ENCODE assay signal across 24 mouse cellular contexts in genomic region chr14:54660009-54660408, GRCm38 (mm10). TPM values are rescaled to one million over a fixed set of nuclear protein-coding genes. Genes with fewer than 3 reads are reported as not detected.
DNase-seq lines count a peak whose midpoint lies in the region; ATAC-seq lines count a peak whose summit lies in the region.
"Had no signal": no experiment of that assay in that cellular context is flagged by ENCODE, and none has a peak within 500 bp of the region (broad histone marks: within the 10 kb centered on the region; RNA-seq: fewer than 3 reads in every experiment).

No protein-coding gene starts in this region.

- H3K27me3 ChIP-seq in kidney, embryonic 15.5 days = no peaks in the 10 kb centered on the region

- H3K4me3 ChIP-seq in kidney, embryonic 15.5 days (replicated peaks) = no peak overlapping the region
- H3K4me3 ChIP-seq: forebrain, embryonic 10.5 days; myocyte had no signal

- H3K4me2 ChIP-seq in kidney, embryonic 15.5 days = no peak overlapping the region

- peak; percentile 37 for DNase-seq in kidney, adult 9 months
- DNase-seq in 3T3-L1 (ENCODE audit: low read depth, low spot score) = peak; percentile 79
- DNase-seq in ES-CJ7 (ENCODE audit: low read depth, low spot score) = peak; percentile 47
- peak; percentile 67 for DNase-seq in ZHBTc4 (ENCODE audit: low read depth, low spot score)
- DNase-seq in adrenal gland, postnatal 4 days (ENCODE audit: low spot score in 2 of 2) = no peak
- no peak for DNase-seq in testis, postnatal 14 days (ENCODE audit: low spot score)
- DNase-seq: cerebellum, adult 9-10 months; gastrocnemius, postnatal 36 days; lung, adult 2 months had no signal

- no peak overlapping the region for H3K9ac ChIP-seq in kidney, embryonic 15.5 days

- H3K4me1 ChIP-seq in kidney, embryonic 15.5 days = no peaks in the 10 kb centered on the region
- H3K4me1 ChIP-seq: forebrain, embryonic 10.5 days had no signal

- H3K36me3 ChIP-seq in kidney, embryonic 15.5 days = peaks cover 100% of the 10 kb centered on the region

- H3K27ac ChIP-seq in kidney, embryonic 15.5 days = no peak overlapping the region
- H3K27ac ChIP-seq: forebrain, embryonic 10.5 days had no signal

- no peaks in the 10 kb centered on the region for H3K9me3 ChIP-seq in kidney, embryonic 15.5 days (replicated peaks)
- H3K9me3 ChIP-seq: forebrain, embryonic 10.5 days had no signal

- WGBS in kidney, embryonic 15.5 days = 88% methylated on average over 2 of the region's 2 CpGs

- no peak for ATAC-seq in kidney, embryonic 15.5 days (replicated peaks; ENCODE audit: low FRiP score)
- no peak for ATAC-seq in activated CD4-positive, CD25-positive, alpha-beta regulatory T cell, adult 4 months
- ATAC-seq: CD4-positive, CD25-positive, alpha-beta regulatory T cell, adult 4 months had no signal

RNA-seq across cellular contexts. Expression of gene Cdh24, which starts 18.8 kb away (rescaled TPM):
- 3.1 and 4.5 TPM in 2 replicates for polyA plus RNA-seq in kidney, embryonic 15.5 days (2015; fragmentation: Nextera tagmentation; extraction: Ambion mirVana)
- total RNA-seq in adrenal gland, postnatal 4 days (2021) = 1 to 10 TPM; 4.0 to 5.2 TPM
- polyA plus RNA-seq in activated CD4-positive, CD25-positive, alpha-beta regulatory T cell, adult 4 months (2017; shearing (Covaris generic)) = under 1 TPM; 0.16 to 0.31 TPM

RNA-seq across cellular contexts. Expression of gene Gm17606, which starts 19.3 kb away (rescaled TPM):
- polyA plus RNA-seq in kidney, embryonic 15.5 days (2015; fragmentation: Nextera tagmentation; extraction: Ambion mirVana) = not detected in 2 replicates
- total RNA-seq in adrenal gland, postnatal 4 days (2021) = not detected
- not detected for polyA plus RNA-seq in activated CD4-positive, CD25-positive, alpha-beta regulatory T cell, adult 4 months (2017; shearing (Covaris generic))
- total RNA-seq: gastrocnemius, postnatal 36 days; hematopoietic stem cell, adult 5-6 weeks; layer of hippocampus, adult 8-10 months; left cerebral cortex, postnatal 25 days; liver, adult 2 months; megakaryocyte-erythroid progenitor cell, adult 5-6 weeks had no signal
- polyA plus RNA-seq: CD4-positive, CD25-positive, alpha-beta regulatory T cell, adult 4 months; embryonic facial prominence, embryonic 14.5 days; forebrain, embryonic 10.5 days; frontal cortex, adult 2 months; heart, embryonic 14.5 days; kidney, embryonic 16.5 days; liver, adult 2 months; lung, adult 2 months; myocyte; thymus, postnatal 0 days had no signal

RNA-seq across cellular contexts. Expression of gene 1700123O20Rik, which starts 26.0 kb away (rescaled TPM):
- 85.9 and 88.7 TPM in 2 replicates for polyA plus RNA-seq in kidney, embryonic 15.5 days (2015; fragmentation: Nextera tagmentation; extraction: Ambion mirVana)
- total RNA-seq in adrenal gland, postnatal 4 days (2021) = 10 to 100 TPM; 38.2 to 43.0 TPM
- 10 to 100 TPM; 91.8 to 93.8 TPM for polyA plus RNA-seq in activated CD4-positive, CD25-positive, alpha-beta regulatory T cell, adult 4 months (2017; shearing (Covaris generic))

RNA-seq across cellular contexts. Expression of gene Acin1, which starts 26.7 kb away (rescaled TPM):
- polyA plus RNA-seq in kidney, embryonic 15.5 days (2015; fragmentation: Nextera tagmentation; extraction: Ambion mirVana) = 142 and 145 TPM in 2 replicates
- 100 to 1,000 TPM; 252 to 273 TPM for total RNA-seq in adrenal gland, postnatal 4 days (2021)
- polyA plus RNA-seq in activated CD4-positive, CD25-positive, alpha-beta regulatory T cell, adult 4 months (2017; shearing (Covaris generic)) = 100 to 1,000 TPM; 136 to 148 TPM

RNA-seq across cellular contexts. Expression of gene Gm29776, which starts 38.6 kb away (rescaled TPM):
- 0.09 and 0.21 TPM in 2 replicates for polyA plus RNA-seq in kidney, embryonic 15.5 days (2015; fragmentation: Nextera tagmentation; extraction: Ambion mirVana)
- total RNA-seq in adrenal gland, postnatal 4 days (2021) = under 1 TPM; 0.11 TPM
- polyA plus RNA-seq in activated CD4-positive, CD25-positive, alpha-beta regulatory T cell, adult 4 months (2017; shearing (Covaris generic)) = not detected
- total RNA-seq: gastrocnemius, postnatal 36 days; hematopoietic stem cell, adult 5-6 weeks; liver, adult 2 months; megakaryocyte-erythroid progenitor cell, adult 5-6 weeks had no signal
- polyA plus RNA-seq: CD4-positive, CD25-positive, alpha-beta regulatory T cell, adult 4 months; forebrain, embryonic 10.5 days; liver, adult 2 months had no signal

Comparison
In these comparisons a context has a peak if more than half of its experiments do, and no peak if none do; other contexts are left out.
1. DNase-seq: peak in kidney, adult 9 months (single experiment), 3T3-L1 (single experiment), ES-CJ7 (single experiment) and ZHBTc4 (single experiment); none in adrenal gland, postnatal 4 days (0 of 2) and testis, postnatal 14 days (single experiment).